Mouse (Mus musculus): ENCODE data around the gene Dnah1. TPM values are rescaled to one million over a fixed set of nuclear protein-coding genes. Genes with fewer than 3 reads are reported as not detected.

Gene Dnah1
- polyA plus RNA-seq, 1 experiment from 2014 or later, result 3.4 TPM

DNA sequence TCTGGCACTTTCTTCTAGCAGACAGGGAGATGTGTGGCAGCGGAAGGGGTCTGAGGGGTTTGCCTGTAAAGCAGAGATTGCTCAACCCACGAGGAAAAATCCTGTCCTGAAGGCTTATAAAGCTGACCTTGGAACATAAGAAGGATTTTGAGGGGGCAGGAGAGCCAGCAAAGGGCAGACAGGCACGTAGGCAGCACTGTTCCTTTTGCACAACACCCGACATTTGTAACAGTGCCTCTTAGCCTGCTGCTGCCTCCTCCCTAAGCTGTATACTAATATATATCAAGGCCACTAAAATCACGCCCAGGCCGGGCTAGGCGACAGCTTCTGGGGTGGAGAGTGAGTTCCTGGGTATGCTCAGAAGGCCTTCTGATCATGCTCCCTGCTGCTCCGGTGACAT lies 93.3 kb downstream of the Dnah1 start:
- no peaks in the 10 kb centered on the region for H3K27me3 ChIP-seq
- no peak for ATAC-seq (ENCODE audit: low read depth)
- H3K36me3 ChIP-seq, result no peaks in the 10 kb centered on the region
- no peak overlapping the region for H3K4me3 ChIP-seq
- 76% methylated on average over 8 of the region's 8 CpGs for WGBS
- H3K27ac ChIP-seq (replicated peaks), result no peak overlapping the region
- no peak overlapping the region for H3K4me2 ChIP-seq
- H3K9me3 ChIP-seq, result no peaks in the 10 kb centered on the region
- H3K4me1 ChIP-seq (replicated peaks), result peaks cover 32% of the 10 kb centered on the region; the same call in 1 of the 2 replicates
- H3K9ac ChIP-seq, result no peak overlapping the region

DNA sequence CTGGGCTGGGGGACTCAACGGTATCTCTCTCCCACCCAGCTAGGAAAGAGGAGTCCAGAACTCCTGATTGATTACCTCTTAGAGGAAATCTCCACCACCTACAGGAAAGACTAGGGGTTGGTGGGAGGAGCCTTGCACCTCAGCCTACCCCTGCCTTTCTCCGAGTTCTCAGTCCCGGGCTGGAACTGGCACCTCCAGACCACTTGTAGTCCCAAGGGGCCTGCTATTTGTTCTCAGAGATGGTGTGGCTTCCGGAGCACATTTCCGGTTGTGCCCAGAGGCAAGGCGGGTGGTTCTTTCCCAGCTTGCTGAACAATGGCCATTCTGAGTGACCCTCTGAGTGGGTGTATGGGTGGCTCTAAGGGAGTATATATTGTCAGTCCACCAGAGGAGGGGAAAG lies 95.5 kb downstream of the Dnah1 start:
- H3K4me1 ChIP-seq (replicated peaks), result peaks cover 29% of the 10 kb centered on the region; the same call in 1 of the 2 replicates
- H3K9me3 ChIP-seq, result no peaks in the 10 kb centered on the region
- no peaks in the 10 kb centered on the region for H3K36me3 ChIP-seq
- H3K27ac ChIP-seq (replicated peaks), result no peak overlapping the region
- no peaks in the 10 kb centered on the region for H3K27me3 ChIP-seq
- no peak overlapping the region for H3K9ac ChIP-seq
- H3K4me2 ChIP-seq, result no peak overlapping the region
- no peak overlapping the region for H3K4me3 ChIP-seq
- no peak for ATAC-seq (ENCODE audit: low read depth)
- WGBS, result 66% methylated on average over 6 of the region's 6 CpGs

GRCm38 (mm10) chr14:31226978-31227377 lies 96.7 kb downstream of the Dnah1 start:
- Histone ChIP-seq H3K4me2 (no peak overlapping the region), H3K9ac (no peak overlapping the region), H3K27me3 (no peaks in the 10 kb centered on the region), H3K36me3 (no peaks in the 10 kb centered on the region), H3K4me3 (no peak overlapping the region), H3K9me3 (no peaks in the 10 kb centered on the region), H3K4me1 (replicated peaks) (peaks cover 29% of the 10 kb centered on the region; the same call in 1 of the 2 replicates), H3K27ac (replicated peaks) (0 out of 2 replicates have a peak overlapping the region, but pooled peaks have one; percentile 9)
- ATAC-seq (ENCODE audit: low read depth), result peak; percentile 36; the same call in 1 of the 2 replicates
- 55% methylated on average over 4 of the region's 4 CpGs for WGBS

DNA sequence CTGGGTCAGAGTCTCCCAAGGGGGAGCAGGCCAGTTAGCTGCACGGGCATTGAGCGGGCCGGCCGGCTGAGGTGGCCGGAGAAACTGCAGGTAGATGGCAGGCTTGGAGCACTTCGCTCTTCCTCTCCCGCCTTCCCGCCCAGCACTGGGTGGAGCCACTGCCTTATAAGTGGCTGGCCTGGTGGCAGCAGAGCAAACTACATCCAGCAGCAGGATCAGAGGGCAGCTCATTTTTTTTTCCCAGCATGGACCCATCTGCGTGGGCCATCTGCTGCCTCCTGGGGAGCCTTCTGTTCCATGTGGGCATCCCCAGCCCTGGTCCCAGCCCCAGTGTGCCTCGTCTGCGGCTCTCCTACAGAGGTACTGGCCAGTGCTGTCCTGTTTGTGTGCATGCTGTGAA lies 106.0 kb downstream of the Dnah1 start, which contains the start of gene Sema3g:
Gene Sema3g, plus strand, starts transcription at position 195 of the 400 bp plus-strand sequence.
- ATAC-seq (ENCODE audit: low read depth), result peak; percentile 44; the same call in 1 of the 2 replicates
- WGBS, result 12% methylated on average over 11 of the region's 11 CpGs
- Histone ChIP-seq H3K4me2 (peak within 1 kb of the TSS; percentile 34), H3K27me3 (no peaks in the 10 kb centered on the region), H3K4me1 (replicated peaks) (peaks cover 14% of the 10 kb centered on the region), H3K4me3 (peak within 1 kb of the TSS; percentile 5; the same call in 1 of the 2 replicates), H3K9ac (peak within 1 kb of the TSS; percentile 55), H3K9me3 (no peaks in the 10 kb centered on the region), H3K27ac (replicated peaks) (peak within 1 kb of the TSS; percentile 43), H3K36me3 (no peaks in the 10 kb centered on the region)

GRCm38 (mm10) chr14:31216846-31217245 lies 106.8 kb downstream of the Dnah1 start, which contains the start of gene Nisch:
Nisch (minus strand) TSS chr14:31216946.
- Histone ChIP-seq H3K4me2 (peak within 1 kb of the TSS; percentile 34), H3K9me3 (no peaks in the 10 kb centered on the region), H3K9ac (peak within 1 kb of the TSS; percentile 55), H3K27ac (replicated peaks) (peak within 1 kb of the TSS; percentile 43), H3K27me3 (no peaks in the 10 kb centered on the region), H3K4me1 (replicated peaks) (peaks cover 14% of the 10 kb centered on the region), H3K36me3 (no peaks in the 10 kb centered on the region), H3K4me3 (peak within 1 kb of the TSS; percentile 5; the same call in 1 of the 2 replicates)
- ATAC-seq (ENCODE audit: low read depth), result no peak
- 54% methylated on average over 2 of the region's 2 CpGs for WGBS

GRCm38 (mm10) chr14:31215157-31216002 lies 108.3 kb downstream of the Dnah1 start:
- Histone ChIP-seq H3K4me3 (no peak overlapping the region), H3K9me3 (no peaks in the 10 kb centered on the region), H3K9ac (peak overlapping the region; percentile 41), H3K27ac (replicated peaks) (0 out of 2 replicates have a peak overlapping the region, but pooled peaks have one; percentile 13), H3K4me2 (peak overlapping the region; percentile 7; the same call in 1 of the 2 replicates), H3K36me3 (no peaks in the 10 kb centered on the region), H3K27me3 (no peaks in the 10 kb centered on the region), H3K4me1 (replicated peaks) (peaks cover 14% of the 10 kb centered on the region)
- ATAC-seq (ENCODE audit: low read depth), result peak; percentile 61
- 36% methylated on average over 15 of the region's 15 CpGs for WGBS

DNA sequence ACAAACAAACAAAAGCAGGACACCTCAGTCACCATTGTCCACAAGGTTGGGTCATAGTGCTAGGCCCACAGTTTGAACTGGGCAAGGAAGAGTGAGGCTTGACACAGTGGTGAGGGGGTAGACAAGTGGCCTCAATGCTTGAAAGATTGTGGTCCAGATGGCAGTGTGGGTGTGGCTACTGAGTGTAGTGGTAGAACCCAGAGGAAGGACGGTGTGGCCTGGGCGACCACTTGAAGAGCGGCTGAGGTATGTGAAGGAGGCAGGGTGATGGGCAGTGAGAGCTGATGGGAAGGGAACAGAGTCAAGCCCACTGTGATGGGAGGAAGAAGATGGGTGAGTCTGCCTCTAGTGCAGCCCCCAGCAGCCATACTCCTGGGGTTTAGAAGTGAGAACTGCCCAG lies 109.0 kb downstream of the Dnah1 start:
- no peak overlapping the region for H3K9ac ChIP-seq
- ATAC-seq (ENCODE audit: low read depth), result no peak
- no peak overlapping the region for H3K27ac ChIP-seq (replicated peaks)
- no peak overlapping the region for H3K4me2 ChIP-seq
- no peaks in the 10 kb centered on the region for H3K36me3 ChIP-seq
- no peaks in the 10 kb centered on the region for H3K27me3 ChIP-seq
- peaks cover 14% of the 10 kb centered on the region for H3K4me1 ChIP-seq (replicated peaks)
- no peak overlapping the region for H3K4me3 ChIP-seq
- no peaks in the 10 kb centered on the region for H3K9me3 ChIP-seq
- WGBS, result 81% methylated on average over 3 of the region's 3 CpGs

DNA sequence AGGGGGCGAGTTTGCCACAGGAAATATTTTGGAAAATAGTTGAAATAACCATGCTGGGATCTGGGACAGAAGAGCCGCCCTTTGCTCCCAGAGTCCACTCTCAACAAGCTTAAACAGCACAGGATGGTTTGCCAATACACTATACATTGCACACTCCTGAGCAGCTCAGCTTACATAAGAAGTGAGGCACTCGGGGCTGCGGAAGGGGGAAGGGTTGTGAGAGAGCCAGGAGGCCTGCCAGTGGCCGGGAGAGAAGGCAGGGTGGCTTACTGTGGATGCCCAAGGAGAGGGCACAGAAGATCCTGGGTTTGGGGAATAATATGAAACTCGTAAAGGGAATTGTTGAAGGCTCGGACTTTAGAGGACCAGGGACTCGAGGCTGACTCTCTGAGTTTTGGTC lies 109.8 kb downstream of the Dnah1 start:
- H3K4me2 ChIP-seq, result no peak overlapping the region
- no peak overlapping the region for H3K4me3 ChIP-seq
- H3K9ac ChIP-seq, result no peak overlapping the region
- WGBS, result 74% methylated on average over 8 of the region's 8 CpGs
- H3K27me3 ChIP-seq, result no peaks in the 10 kb centered on the region
- H3K36me3 ChIP-seq, result no peaks in the 10 kb centered on the region
- ATAC-seq (ENCODE audit: low read depth), result no peak
- H3K27ac ChIP-seq (replicated peaks), result no peak overlapping the region
- peaks cover 14% of the 10 kb centered on the region for H3K4me1 ChIP-seq (replicated peaks)
- H3K9me3 ChIP-seq, result no peaks in the 10 kb centered on the region

DNA sequence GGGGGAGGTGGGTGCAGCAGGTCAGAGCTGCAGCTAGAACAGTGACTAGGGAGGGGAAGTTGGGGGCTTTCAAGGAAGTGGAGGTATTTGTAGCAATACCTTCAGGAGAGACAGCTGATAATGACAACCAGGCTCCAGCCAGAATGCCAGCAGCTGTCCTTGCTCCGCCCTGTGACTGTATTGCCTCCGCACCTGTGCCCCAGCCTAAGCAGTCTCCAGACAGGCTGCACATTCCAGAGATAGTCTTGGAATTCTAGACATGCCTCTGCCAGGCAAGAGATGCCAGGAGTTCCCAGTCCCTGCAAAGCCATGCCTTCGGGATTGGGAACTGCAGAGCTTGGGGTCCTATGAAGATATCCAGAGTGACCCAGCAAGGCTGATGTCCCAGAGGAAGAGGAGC lies 111.2 kb downstream of the Dnah1 start:
- Histone ChIP-seq H3K9ac (no peak overlapping the region), H3K4me3 (no peak overlapping the region), H3K27ac (replicated peaks) (no peak overlapping the region), H3K4me1 (replicated peaks) (peaks cover 9% of the 10 kb centered on the region), H3K4me2 (no peak overlapping the region), H3K27me3 (no peaks in the 10 kb centered on the region), H3K9me3 (no peaks in the 10 kb centered on the region), H3K36me3 (no peaks in the 10 kb centered on the region)
- 85% methylated on average over 3 of the region's 3 CpGs for WGBS
- no peak for ATAC-seq (ENCODE audit: low read depth)

DNA sequence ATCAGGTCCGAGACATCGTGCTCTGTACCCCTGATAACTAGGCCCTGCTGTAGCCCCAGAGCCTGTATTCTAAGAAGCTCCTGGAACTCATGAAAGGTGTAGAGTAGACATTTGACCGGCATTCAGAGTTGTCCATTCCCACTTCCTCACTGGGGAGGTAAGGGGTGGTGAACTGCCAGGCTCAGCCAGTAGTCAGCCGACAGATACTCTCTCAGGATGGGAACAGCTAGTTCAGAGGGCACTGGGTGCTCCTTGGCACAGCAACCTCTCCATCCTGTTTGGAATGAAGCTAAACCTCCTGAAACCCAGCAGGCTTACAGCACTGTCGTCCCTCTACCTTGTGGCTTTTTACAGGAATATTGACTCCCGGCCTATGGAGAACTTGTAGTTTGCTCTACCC lies 111.8 kb downstream of the Dnah1 start:
- Histone ChIP-seq H3K9me3 (no peaks in the 10 kb centered on the region), H3K36me3 (no peaks in the 10 kb centered on the region), H3K4me1 (replicated peaks) (peaks cover 12% of the 10 kb centered on the region), H3K9ac (no peak overlapping the region), H3K4me2 (no peak overlapping the region), H3K27ac (replicated peaks) (no peak overlapping the region), H3K4me3 (no peak overlapping the region), H3K27me3 (no peaks in the 10 kb centered on the region)
- WGBS, result 89% methylated on average over 6 of the region's 6 CpGs
- ATAC-seq (ENCODE audit: low read depth), result no peak

All from neural tube, embryonic 13.5 days (tissue).